Mouse (Mus musculus) megakaryocyte, embryonic 14.5 days (primary cell): ENCODE measurements at regions not wholly inside any gene's neighbourhood (a gene's known extent, or its start where the extent isn't known, plus 50 kb on each side); places are given as distances from the start of the nearest gene placed in this dataset.

ENCODE experiments used
- H3K27me3 ChIP-seq: replicated peaks from 2 replicates; pipeline ENCODE3; 2012; ENCODE audit warnings: inconsistent platforms
- H3K36me3 ChIP-seq: replicated peaks from 2 replicates; pipeline ENCODE3; 2012; ENCODE audit warnings: low read length, inconsistent platforms, mixed read lengths
- H3K4me1 ChIP-seq: 2 replicates; pipeline ENCODE4 v1.6.1; 2012; ENCODE audit warnings: inconsistent platforms
- H3K4me3 ChIP-seq: replicated peaks from 2 replicates; pipeline ENCODE3; 2012; ENCODE audit warnings: moderate library complexity, mild to moderate bottlenecking, inconsistent platforms
- H3K9me3 ChIP-seq: 2 replicates; pipeline ENCODE4 v1.6.1; 2012; ENCODE audit warnings: inconsistent platforms
- FLI1 ChIP-seq: IDR thresholded peaks from 2 replicates; pipeline ENCODE4 v1.6.1; 2012; ENCODE audit warnings: low read length, inconsistent platforms, mixed read lengths
- GATA1 ChIP-seq: IDR thresholded peaks from 3 replicates; pipeline ENCODE4 v1.6.1; 2012; ENCODE audit warnings: mixed read lengths, low read length, inconsistent platforms, borderline replicate concordance

DNA sequence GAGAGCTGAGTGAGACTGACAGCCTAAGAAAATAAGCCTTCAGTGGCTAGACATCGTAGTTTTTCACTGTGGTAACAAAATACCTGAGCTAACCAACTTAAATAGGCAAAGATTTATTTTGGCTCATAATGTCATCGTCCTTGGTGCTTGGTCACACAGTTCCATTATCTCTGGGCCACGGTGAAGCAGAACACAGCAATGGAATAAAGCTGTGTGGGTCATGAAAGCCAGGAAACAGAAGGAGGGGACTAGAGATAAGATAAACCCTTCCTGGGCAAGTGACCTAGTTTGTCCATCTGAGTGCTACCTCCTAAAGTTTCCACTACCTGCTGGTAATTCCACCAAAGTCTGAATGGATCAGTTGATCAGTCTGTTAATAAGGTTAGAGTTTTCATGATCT lies 134.8 kb upstream of the Gm5129 start:
- TF ChIP-seq GATA1 (peak; percentile 67; the same call in 1 of the 3 replicates), FLI1 (no peak)
- no peaks in the 10 kb centered on the region for H3K27me3 ChIP-seq
- no peaks in the 10 kb centered on the region for H3K9me3 ChIP-seq
- no peak overlapping the region for H3K4me3 ChIP-seq
- H3K4me1 ChIP-seq = peaks cover 55% of the 10 kb centered on the region
- no peaks in the 10 kb centered on the region for H3K36me3 ChIP-seq

DNA sequence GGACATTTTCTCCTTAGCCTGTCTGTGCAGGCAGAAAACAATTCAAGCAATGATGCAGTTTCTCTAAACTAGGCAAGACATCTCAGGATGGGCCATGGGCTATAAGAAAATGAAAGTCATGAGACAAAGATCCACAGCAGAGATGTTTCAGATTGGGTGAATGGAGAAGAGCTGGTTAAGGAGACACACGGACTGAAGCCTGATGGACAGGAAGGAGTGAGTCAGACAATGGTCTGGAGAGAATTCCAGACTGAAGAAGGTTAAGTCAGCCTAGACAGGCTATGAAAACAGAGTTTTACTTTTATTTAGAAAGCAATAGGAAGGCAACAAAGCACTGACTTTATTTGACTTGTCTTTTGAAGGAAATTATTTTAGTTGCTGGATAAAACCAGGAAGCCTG lies 137.5 kb upstream of the Il6 start:
- Histone ChIP-seq H3K27me3 (no peaks in the 10 kb centered on the region), H3K9me3 (no peaks in the 10 kb centered on the region), H3K4me3 (no peak overlapping the region), H3K4me1 (peaks cover 46% of the 10 kb centered on the region), H3K36me3 (no peaks in the 10 kb centered on the region)
- no peak for TF ChIP-seq FLI1
- no peak for TF ChIP-seq GATA1

DNA sequence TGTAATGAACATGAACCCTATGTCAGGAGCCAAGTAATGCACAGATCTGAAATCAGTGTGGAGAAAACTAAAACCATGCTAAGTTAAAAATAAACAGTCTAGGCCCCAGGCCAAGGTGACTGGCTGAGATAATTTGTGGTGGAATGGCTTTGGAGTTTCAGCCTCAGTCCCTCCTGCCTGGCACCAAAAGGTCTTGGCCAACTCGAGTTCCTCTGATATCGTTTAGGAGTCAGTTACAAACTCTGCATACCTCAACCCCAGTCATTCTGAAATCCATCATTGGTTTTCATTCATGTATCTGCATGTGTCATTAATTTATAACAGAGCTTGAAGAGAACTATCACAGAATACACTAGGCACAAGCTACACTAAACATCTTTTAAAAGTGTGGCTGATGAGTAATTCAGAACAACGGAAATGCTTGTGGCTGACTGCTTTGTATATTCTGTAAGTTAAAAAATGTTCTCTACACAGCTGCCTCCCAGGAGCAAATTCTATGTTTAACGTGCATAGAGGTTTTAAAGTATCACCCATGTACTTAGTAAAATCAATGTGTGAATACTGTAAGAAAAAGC lies 125.6 kb upstream of the Il6 start:
- no peaks in the 10 kb centered on the region for H3K36me3 ChIP-seq
- H3K9me3 ChIP-seq = peaks cover 3% of the 10 kb centered on the region; the same call in 1 of the 2 replicates
- H3K27me3 ChIP-seq = no peaks in the 10 kb centered on the region
- TF ChIP-seq GATA1 (no peak), FLI1 (no peak)
- H3K4me3 ChIP-seq = no peak overlapping the region
- peaks cover 50% of the 10 kb centered on the region for H3K4me1 ChIP-seq

DNA sequence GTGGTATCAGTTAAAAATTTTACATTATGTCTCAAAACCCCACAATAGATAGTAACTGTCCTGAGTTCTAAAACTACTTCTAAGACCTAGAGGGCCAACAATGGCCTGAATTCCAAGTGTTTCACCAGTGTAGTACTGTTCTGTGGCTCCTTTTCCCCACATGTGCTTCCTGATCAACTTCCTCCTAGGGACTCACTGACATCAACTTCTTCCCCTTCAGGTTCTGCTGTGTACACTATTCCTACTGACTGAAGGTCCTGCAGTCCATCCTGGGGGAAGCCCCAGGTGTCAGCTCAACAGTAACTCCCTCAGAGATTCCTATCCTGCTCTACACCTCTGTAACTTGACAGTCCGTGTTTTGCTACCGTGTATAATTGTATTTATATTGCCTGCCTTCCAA lies 120.6 kb upstream of the Il6 start:
- H3K36me3 ChIP-seq = no peaks in the 10 kb centered on the region
- H3K9me3 ChIP-seq = no peaks in the 10 kb centered on the region
- H3K27me3 ChIP-seq = no peaks in the 10 kb centered on the region
- TF ChIP-seq FLI1 (no peak), GATA1 (no peak)
- peaks cover 81% of the 10 kb centered on the region for H3K4me1 ChIP-seq
- no peak overlapping the region for H3K4me3 ChIP-seq

DNA sequence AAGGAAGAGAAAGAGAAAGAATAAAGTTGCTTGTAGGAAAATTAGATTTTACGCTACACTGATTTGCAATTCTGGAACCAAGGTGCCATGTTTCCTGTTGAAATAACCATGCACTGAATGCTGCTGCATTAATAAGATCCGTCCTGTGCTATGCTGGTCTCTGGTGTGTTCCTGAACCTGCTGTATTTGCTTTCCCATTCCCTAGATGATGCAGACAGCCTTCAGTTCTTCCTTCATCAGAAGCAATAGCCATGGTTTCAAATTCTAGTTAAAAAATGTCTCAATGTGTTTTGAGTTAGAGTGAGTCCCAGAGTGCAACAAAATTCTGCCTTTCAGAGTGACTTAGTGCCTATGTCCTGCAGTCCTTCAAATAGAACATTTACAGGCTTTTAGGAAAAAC lies 120.1 kb upstream of the Il6 start:
- peaks cover 76% of the 10 kb centered on the region for H3K4me1 ChIP-seq
- H3K9me3 ChIP-seq = no peaks in the 10 kb centered on the region
- TF ChIP-seq GATA1 (no peak), FLI1 (no peak)
- no peaks in the 10 kb centered on the region for H3K36me3 ChIP-seq
- peak overlapping the region; percentile 20 for H3K4me3 ChIP-seq
- H3K27me3 ChIP-seq = no peaks in the 10 kb centered on the region

DNA sequence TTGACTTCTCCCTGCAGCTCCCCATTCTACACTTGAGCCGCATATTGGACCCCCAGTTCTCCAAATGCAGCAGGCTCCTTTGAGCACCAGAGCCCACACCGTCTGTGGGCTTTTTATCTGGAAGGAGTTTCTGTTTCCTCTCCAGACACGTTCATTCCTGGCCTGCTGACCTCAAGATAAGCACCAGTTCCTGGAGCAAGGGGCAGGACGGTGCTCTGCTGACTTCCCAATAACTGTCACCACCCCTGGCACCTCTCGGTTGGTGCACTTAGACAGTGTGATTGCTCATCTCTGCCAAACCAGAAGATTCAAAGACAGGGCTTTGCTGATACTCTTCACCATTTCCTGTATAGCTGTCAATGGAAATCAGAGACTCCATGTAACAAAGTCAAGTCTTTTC lies 119.1 kb upstream of the Il6 start:
- H3K4me1 ChIP-seq = peaks cover 75% of the 10 kb centered on the region
- peak overlapping the region; percentile 85 for H3K4me3 ChIP-seq
- no peaks in the 10 kb centered on the region for H3K27me3 ChIP-seq
- TF ChIP-seq FLI1 (no peak), GATA1 (peak; percentile 78; the same call in 1 of the 3 replicates)
- no peaks in the 10 kb centered on the region for H3K9me3 ChIP-seq
- no peaks in the 10 kb centered on the region for H3K36me3 ChIP-seq

DNA sequence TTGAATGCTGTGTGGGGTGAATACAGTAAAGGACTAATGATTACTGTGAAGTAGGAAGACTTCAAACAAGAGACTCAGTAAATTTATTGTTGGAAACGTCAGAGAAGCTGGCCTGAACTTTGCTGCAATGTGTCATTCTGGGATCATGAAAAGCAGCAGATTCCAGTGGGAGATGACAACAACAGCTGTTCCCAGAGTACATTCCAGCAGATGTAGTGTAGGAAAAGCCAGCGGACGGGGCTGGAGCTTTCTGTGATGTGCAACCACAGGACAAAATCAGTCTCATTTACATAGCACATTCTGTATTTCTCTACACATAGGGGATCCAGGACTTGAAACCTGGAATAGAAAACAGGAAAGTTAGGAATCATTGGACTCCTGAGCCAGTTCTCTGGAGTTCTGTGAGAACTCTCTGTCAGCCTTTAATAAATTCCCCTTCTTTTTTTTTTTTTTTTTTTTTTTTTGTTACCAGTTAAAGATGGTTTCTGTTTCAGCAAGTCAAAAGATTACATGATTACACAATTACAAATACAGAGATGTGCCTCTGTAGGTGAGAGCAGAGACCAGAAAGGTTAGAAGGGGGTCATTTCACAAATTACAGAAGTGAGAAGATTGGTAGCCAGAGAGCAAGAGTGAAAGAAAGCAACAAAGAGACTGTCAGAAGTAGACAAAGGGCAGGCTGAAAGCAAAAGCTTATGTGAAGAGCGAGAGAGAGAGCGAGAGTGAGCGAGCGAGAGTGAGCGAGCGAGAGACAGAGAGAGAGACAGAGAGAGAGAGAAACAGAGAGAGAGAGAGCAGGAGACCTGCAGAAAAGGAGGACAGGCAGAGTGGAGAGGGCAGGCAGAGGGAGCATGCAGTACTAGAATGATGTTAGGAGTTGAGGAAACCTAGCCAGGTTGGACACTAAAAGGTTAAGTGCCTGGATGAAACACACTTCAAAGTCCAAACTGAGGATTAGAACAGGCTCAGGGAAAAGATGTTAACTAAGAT lies 118.0 kb upstream of the Il6 start:
- Histone ChIP-seq H3K9me3 (no peaks in the 10 kb centered on the region), H3K27me3 (no peaks in the 10 kb centered on the region), H3K36me3 (no peaks in the 10 kb centered on the region), H3K4me1 (peaks cover 78% of the 10 kb centered on the region), H3K4me3 (no peak overlapping the region)
- TF ChIP-seq FLI1 (no peak), GATA1 (no peak)

DNA sequence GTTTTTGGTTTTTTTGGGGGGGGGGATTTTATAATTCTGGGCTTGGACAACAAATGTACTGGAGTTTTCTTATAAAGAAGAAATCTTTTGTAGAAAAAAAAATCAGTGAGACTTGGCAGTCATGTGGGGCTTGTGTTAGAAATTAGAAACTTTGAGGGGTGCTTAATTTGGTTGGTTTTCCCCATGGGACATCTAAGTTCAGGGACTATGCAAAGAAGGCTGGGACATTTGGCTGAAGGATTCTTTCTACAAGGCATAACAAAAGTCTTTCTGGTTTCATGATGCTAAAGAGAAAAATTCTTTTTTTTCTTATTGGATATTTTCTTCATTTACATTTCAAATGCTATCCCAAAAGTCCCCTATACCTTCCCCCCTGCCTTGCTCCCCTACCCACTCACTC lies 115.3 kb upstream of the Il6 start:
- Histone ChIP-seq H3K4me3 (no peak overlapping the region), H3K9me3 (no peaks in the 10 kb centered on the region), H3K4me1 (peaks cover 80% of the 10 kb centered on the region), H3K27me3 (no peaks in the 10 kb centered on the region), H3K36me3 (no peaks in the 10 kb centered on the region)
- TF ChIP-seq FLI1 = no peak
- no peak for TF ChIP-seq GATA1

DNA sequence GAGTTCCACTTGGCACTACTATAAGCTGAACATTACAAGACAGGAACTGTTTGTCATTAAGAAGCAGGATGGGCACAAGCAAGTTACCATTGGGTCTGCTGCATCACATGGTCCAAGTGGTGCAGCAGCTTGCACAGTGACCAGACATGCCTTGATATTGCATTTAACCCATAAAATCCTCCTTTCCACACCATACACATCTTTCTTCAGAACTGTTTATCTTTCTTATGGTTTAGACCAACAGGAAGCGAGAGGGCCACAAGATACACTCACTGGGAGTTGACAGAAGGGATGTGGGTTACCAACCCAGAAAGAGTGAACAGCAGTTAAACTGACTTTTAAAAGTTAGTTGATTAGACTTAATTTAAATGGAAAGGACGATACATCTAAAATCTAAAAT lies 111.2 kb upstream of the Il6 start:
- Histone ChIP-seq H3K9me3 (no peaks in the 10 kb centered on the region), H3K36me3 (no peaks in the 10 kb centered on the region), H3K27me3 (no peaks in the 10 kb centered on the region), H3K4me1 (peaks cover 60% of the 10 kb centered on the region), H3K4me3 (peak overlapping the region; percentile 55)
- TF ChIP-seq FLI1 = 0 out of 2 replicates have a peak, but pooled peaks have one; percentile 33
- peak; percentile 59; the same call in 1 of the 3 replicates for TF ChIP-seq GATA1

DNA sequence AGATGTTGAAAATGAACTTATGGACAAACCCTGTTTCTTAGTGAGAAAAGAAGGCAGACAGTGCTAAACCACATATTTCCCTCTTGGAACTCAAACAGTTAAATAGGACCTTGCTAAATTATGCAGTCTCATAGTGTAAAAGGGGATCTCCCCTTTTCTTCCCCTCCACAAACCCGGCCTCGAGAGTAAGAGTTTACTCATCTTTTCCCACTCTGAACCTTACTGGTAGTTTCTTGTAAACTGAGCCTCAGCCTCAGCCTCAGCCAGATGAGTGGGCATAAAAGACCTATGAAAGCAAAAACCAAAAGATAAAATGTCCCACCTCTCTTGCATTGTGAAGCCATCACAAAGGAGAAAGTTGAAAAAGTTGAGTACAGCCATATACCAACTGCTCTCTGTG lies 92.6 kb upstream of the Il6 start:
- no peak for TF ChIP-seq GATA1
- TF ChIP-seq FLI1 = no peak

More for the DNA sequence above, 92.6 kb upstream of the Il6 start:
- Histone ChIP-seq H3K4me1 (peaks cover 5% of the 10 kb centered on the region; the same call in 1 of the 2 replicates), H3K36me3 (peaks cover 33% of the 10 kb centered on the region), H3K27me3 (no peaks in the 10 kb centered on the region), H3K4me3 (no peak overlapping the region), H3K9me3 (peaks cover 40% of the 10 kb centered on the region)
